Comparison of ENCODE assay signal across 8 mouse cellular contexts in the genomic region with DNA sequence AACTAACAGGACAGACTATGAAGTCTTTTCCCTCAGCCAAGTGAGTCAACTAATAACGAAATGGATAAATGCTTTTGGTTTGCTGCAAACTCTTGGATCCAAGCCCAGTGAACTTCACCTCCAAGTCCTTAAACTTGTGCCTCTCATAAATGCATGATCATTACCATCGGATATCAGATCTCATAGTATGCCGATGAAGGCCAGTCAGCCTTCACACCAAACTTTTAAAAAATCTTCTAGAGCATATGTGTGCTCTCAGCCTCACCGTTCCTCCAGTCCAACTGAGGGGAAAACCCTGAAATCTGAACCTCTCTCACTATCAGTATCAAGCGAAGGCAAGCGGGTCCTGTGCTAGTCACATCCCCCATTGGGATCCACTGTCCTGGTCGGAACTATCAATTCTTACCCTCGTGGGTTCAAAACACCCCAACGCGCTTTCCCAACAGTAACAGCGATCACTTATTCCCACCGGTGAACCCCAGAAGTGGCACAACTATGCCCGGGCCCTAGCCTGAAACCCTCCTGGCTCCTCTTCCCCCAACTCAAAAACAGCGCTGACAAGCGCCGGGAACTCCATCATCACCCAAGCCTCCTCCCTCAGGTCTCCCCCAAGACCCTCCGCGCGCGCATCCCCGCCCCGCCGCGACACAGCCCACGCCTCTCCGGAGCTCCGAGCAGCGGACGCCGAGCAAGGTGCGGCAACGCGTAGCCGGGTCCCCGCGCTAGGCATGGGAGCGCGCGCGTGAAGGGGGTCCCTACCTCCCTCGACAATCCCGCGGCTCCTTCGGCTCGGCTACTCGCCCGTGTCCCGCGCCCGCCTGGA. TPM values are rescaled to one million over a fixed set of nuclear protein-coding genes. Genes with fewer than 3 reads are reported as not detected.
DNase-seq lines count a peak whose midpoint lies in the region; ATAC-seq lines count a peak whose summit lies in the region.

No protein-coding gene starts in this region.

- no peaks in the 10 kb centered on the region for H3K36me3 ChIP-seq in hindbrain, embryonic 10.5 days
- no peaks in the 10 kb centered on the region for H3K36me3 ChIP-seq in limb, embryonic 15.5 days

- H3K4me2 ChIP-seq in limb, embryonic 15.5 days: peak overlapping the region; percentile 62

- peak overlapping the region; percentile 71 for H3K9ac ChIP-seq in limb, embryonic 15.5 days

- no peaks in the 10 kb centered on the region for H3K9me3 ChIP-seq in hindbrain, embryonic 10.5 days
- no peaks in the 10 kb centered on the region for H3K9me3 ChIP-seq in limb, embryonic 15.5 days

- H3K27me3 ChIP-seq in hindbrain, embryonic 10.5 days (ENCODE audit: insufficient read depth, poor library complexity, severe bottlenecking): no peaks in the 10 kb centered on the region
- no peaks in the 10 kb centered on the region for H3K27me3 ChIP-seq in limb, embryonic 15.5 days

- peaks cover 21% of the 10 kb centered on the region for H3K4me1 ChIP-seq in hindbrain, embryonic 10.5 days (replicated peaks)
- H3K4me1 ChIP-seq in limb, embryonic 15.5 days: peaks cover 5% of the 10 kb centered on the region

- peak overlapping the region; percentile 89 for H3K4me3 ChIP-seq in hindbrain, embryonic 10.5 days
- peak overlapping the region; percentile 77 for H3K4me3 ChIP-seq in limb, embryonic 15.5 days

- H3K27ac ChIP-seq in hindbrain, embryonic 10.5 days: peak overlapping the region; percentile 93
- H3K27ac ChIP-seq in limb, embryonic 15.5 days: peak overlapping the region; percentile 91

- 1% methylated on average over 50 of the region's 50 CpGs for WGBS in hindbrain, embryonic 10.5 days
- WGBS in limb, embryonic 15.5 days: under 1% methylated on average over 48 of the region's 50 CpGs

- ATAC-seq in limb, embryonic 15.5 days (ENCODE audit: insufficient number of reproducible peaks, low FRiP score, low TSS enrichment, low read depth): peak; percentile 74

- DNase-seq in heart, adult 8-10 months (ENCODE audit: low spot score): peak; percentile 45
- DNase-seq in heart, postnatal 25 days (ENCODE audit: low spot score): no peak
- DNase-seq in ES-CJ7 (ENCODE audit: low read depth, low spot score): peak; percentile 28
- peak; percentile 3 for DNase-seq in embryo, embryonic 11 days
- no peak for DNase-seq in hindbrain, embryonic 10.5 days (ENCODE audit: low spot score)
- peak; percentile 79 for DNase-seq in neural tube, embryonic 10.5 days (ENCODE audit: extremely low spot score, low spot score)
- no peak for DNase-seq in spleen, postnatal 10 days (ENCODE audit: low spot score in 2 of 2)

- intact Hi-C loops in heart, postnatal 25 days (cut with DNase I): no loop called here

RNA-seq across cellular contexts. Expression of gene Uap1, which starts 0.6 kb away (rescaled TPM):
- 10 to 100 TPM; 42.8 to 53.0 (median 45.1) TPM for total RNA-seq in heart, adult 8-10 months (2022)
- 10 to 100 TPM; 54.8 to 56.9 TPM for total RNA-seq in heart, postnatal 25 days (2021)
- polyA plus RNA-seq in hindbrain, embryonic 10.5 days (2016; fragmentation: Nextera tagmentation; extraction: Ambion mirVana): 54.9 and 58.6 TPM in 2 replicates
- polyA plus RNA-seq in limb, embryonic 15.5 days (2015; fragmentation: Nextera tagmentation; extraction: Ambion mirVana): 75.5 and 75.7 TPM in 2 replicates

RNA-seq across cellular contexts. Expression of gene Uhmk1, which starts 41.0 kb away (rescaled TPM):
- total RNA-seq in heart, adult 8-10 months (2022): 10 to 100 TPM; 17.7 to 27.8 (median 21.7) TPM
- 10 to 100 TPM; 19.7 to 21.1 TPM for total RNA-seq in heart, postnatal 25 days (2021)
- polyA plus RNA-seq in hindbrain, embryonic 10.5 days (2016; fragmentation: Nextera tagmentation; extraction: Ambion mirVana): 10.8 and 11.2 TPM in 2 replicates
- polyA plus RNA-seq in limb, embryonic 15.5 days (2015; fragmentation: Nextera tagmentation; extraction: Ambion mirVana): 4.9 and 6.7 TPM in 2 replicates

RNA-seq across cellular contexts. Expression of gene Sh2d1b2, which starts 58.3 kb away (rescaled TPM):
- not detected for total RNA-seq in heart, adult 8-10 months (2022)
- total RNA-seq in heart, postnatal 25 days (2021): not detected
- not detected in 2 replicates for polyA plus RNA-seq in hindbrain, embryonic 10.5 days (2016; fragmentation: Nextera tagmentation; extraction: Ambion mirVana)
- polyA plus RNA-seq in limb, embryonic 15.5 days (2015; fragmentation: Nextera tagmentation; extraction: Ambion mirVana): not detected in 2 replicates

Comparison
In these comparisons a context has a peak if more than half of its experiments do, and no peak if none do; other contexts are left out.
1. DNase-seq: peak in heart, adult 8-10 months (single experiment), ES-CJ7 (single experiment), embryo, embryonic 11 days (single experiment) and neural tube, embryonic 10.5 days (single experiment); none in heart, postnatal 25 days (single experiment), hindbrain, embryonic 10.5 days (single experiment) and spleen, postnatal 10 days (0 of 2).